Mouse (Mus musculus) limb, embryonic 11.5 days (tissue): ENCODE results near the gene Tsc22d1. TPM values are rescaled to one million over a fixed set of nuclear protein-coding genes. Genes with fewer than 3 reads are reported as not detected.

Source experiments
- ATAC-seq: fragments of 200-750 bp; cut with Nextera tagmentation; 2 replicates; pipeline ENCODE4 v1.8.0; 2017; ENCODE audit warnings: low read depth; ENCODE audit not compliant: insufficient number of reproducible peaks, low FRiP score, low TSS enrichment
- DNase-seq: peaks from one replicate; pipeline ENCODE4 v3.0.0-alpha.2; 2015; ENCODE audit warnings: low spot score
- H3K27ac ChIP-seq: fragments of 300-500 bp; sonication (generic); replicated peaks from 2 replicates; pipeline ENCODE4 v1.5.1; 2014; ENCODE audit warnings: low read depth, mild to moderate bottlenecking, low read length
- H3K27me3 ChIP-seq: fragments of 300-500 bp; sonication (generic); 2 replicates; pipeline ENCODE4 v1.6.1; 2014; ENCODE audit warnings: mild to moderate bottlenecking, low read length, mixed read lengths; ENCODE audit not compliant: control insufficient read depth, insufficient read depth
- H3K36me3 ChIP-seq: fragments of 300-500 bp; sonication (generic); 2 replicates; pipeline ENCODE4 v1.6.1; 2014; ENCODE audit warnings: mild to moderate bottlenecking, low read length, moderate library complexity, mixed read lengths; ENCODE audit not compliant: control insufficient read depth, insufficient read depth
- H3K4me1 ChIP-seq: fragments of 300-500 bp; sonication (generic); 2 replicates; pipeline ENCODE4 v1.6.1; 2014; ENCODE audit warnings: low read length, mixed read lengths; ENCODE audit not compliant: control insufficient read depth, insufficient read depth
- H3K4me2 ChIP-seq: fragments of 300-500 bp; sonication (generic); 2 replicates; pipeline ENCODE4 v1.6.1; 2014; ENCODE audit warnings: low read depth, mild to moderate bottlenecking, moderate library complexity; ENCODE audit not compliant: severe bottlenecking
- H3K4me3 ChIP-seq: fragments of 300-500 bp; sonication (generic); 2 replicates; pipeline ENCODE4 v1.5.1; 2014; ENCODE audit warnings: low read depth, low read length
- H3K9ac ChIP-seq: fragments of 300-500 bp; sonication (generic); 2 replicates; pipeline ENCODE4 v1.6.1; 2014; ENCODE audit warnings: mild to moderate bottlenecking, low read length
- H3K9me3 ChIP-seq: fragments of 300-500 bp; sonication (generic); 2 replicates; pipeline ENCODE4 v1.6.1; 2016; ENCODE audit warnings: low read length; ENCODE audit not compliant: control insufficient read depth
- WGBS: fragments of 180-500 bp; shearing (Covaris S2); extraction: QIAGEN DNeasy Blood & Tissue Kit; methylation state at CpG from one replicate; pipeline ENCODE4 v1.1.7; 2014; 5-methylcytosine and 5-hydroxymethylcytosine counted together
- polyA plus RNA-seq: library from polyadenylated mRNA; unstranded; fragments of >200 nt; fragmentation: Nextera tagmentation; extraction: Ambion mirVana; gene quantifications from 2 replicates; pipeline ENCODE4 v1.2.1, GENCODE M21; 2014

Gene Tsc22d1
- polyA plus RNA-seq, 1 experiment from 2014 or later, result 527 TPM

GRCm38 (mm10) chr14:76556031-76556851 lies 141.5 kb downstream of the Tsc22d1 start:
- peak; percentile 59 for ATAC-seq
- H3K4me1 ChIP-seq, result 0 out of 2 replicates have a peak, but pooled peaks cover 5% of the 10 kb centered on the region
- no peaks in the 10 kb centered on the region for H3K9me3 ChIP-seq
- WGBS, result 1% methylated on average over 63 of the region's 67 CpGs
- H3K36me3 ChIP-seq, result no peaks in the 10 kb centered on the region
- peak overlapping the region; percentile 78 for H3K27ac ChIP-seq
- H3K4me3 ChIP-seq, result peak overlapping the region; percentile 64
- peak overlapping the region; percentile 79 for H3K9ac ChIP-seq
- peak; percentile 79 for DNase-seq
- H3K27me3 ChIP-seq, result no peaks in the 10 kb centered on the region
- H3K4me2 ChIP-seq, result peak overlapping the region; percentile 94

GRCm38 (mm10) chr14:76556852-76557208 lies 142.1 kb downstream of the Tsc22d1 start, which contains the start of gene Serp2:
Gene Serp2, minus strand, starts transcription at chr14:76556889.
- Histone ChIP-seq H3K4me1 (0 out of 2 replicates have a peak, but pooled peaks cover 5% of the 10 kb centered on the region), H3K9me3 (no peaks in the 10 kb centered on the region), H3K27ac (peak within 1 kb of the TSS; percentile 78), H3K4me3 (peak within 1 kb of the TSS; percentile 64), H3K9ac (peak within 1 kb of the TSS; percentile 79), H3K4me2 (peak within 1 kb of the TSS; percentile 94), H3K36me3 (no peaks in the 10 kb centered on the region), H3K27me3 (no peaks in the 10 kb centered on the region)
- DNase-seq, result no peak
- 7% methylated on average over 17 of the region's 17 CpGs for WGBS
- 0 out of 2 replicates have a peak, but pooled peaks have one; percentile 22 for ATAC-seq

Other genes starting within 250 kb of the Tsc22d1 start
- 18.7 and 19.4 TPM in 2 replicates for gene Serp2, start 141.9 kb downstream of the Tsc22d1 start, polyA plus RNA-seq